Mouse (Mus musculus) brain, embryonic 14.5 days (tissue): Measurements from ENCODE around the gene Zc3h14.

Source experiments
- CTCF ChIP-seq: fragments of 200-500 bp; IDR thresholded peaks from 2 replicates; pipeline ENCODE4 v1.5.1; 2012; ENCODE audit warnings: inconsistent platforms, mild to moderate bottlenecking, moderate library complexity, borderline replicate concordance; ENCODE audit not compliant: insufficient read depth, insufficient read length; ENCODE audit errors: extremely low read depth
- POLR2A ChIP-seq: fragments of 200-500 bp; IDR thresholded peaks from 2 replicates; pipeline ENCODE4 v1.6.1; 2012; ENCODE audit warnings: mild to moderate bottlenecking, inconsistent platforms, borderline replicate concordance; ENCODE audit not compliant: poor library complexity, insufficient read depth, insufficient read length, severe bottlenecking; ENCODE audit errors: extremely low read depth

DNA sequence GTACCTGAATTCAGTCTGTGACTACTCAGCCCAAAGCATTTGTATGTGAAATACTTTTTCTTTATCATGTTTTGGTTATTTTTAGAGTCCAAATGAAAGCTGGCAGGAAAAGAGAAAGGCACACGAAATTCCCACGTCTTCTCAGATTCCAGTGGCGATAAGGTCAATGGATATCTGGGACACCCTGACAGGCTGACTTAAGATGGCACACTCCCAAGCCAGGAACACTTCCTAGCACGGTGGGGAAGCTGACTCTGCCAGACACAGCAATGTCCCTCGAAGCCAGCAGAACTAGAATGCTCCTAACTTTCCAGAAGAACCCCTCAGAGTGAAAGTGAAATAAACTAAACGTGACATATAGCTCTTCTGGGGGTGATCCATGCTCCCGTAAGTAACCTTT is 19.6 kb upstream of the Zc3h14 start:
- TF ChIP-seq CTCF: no peak
- TF ChIP-seq POLR2A: no peak
